Mouse (Mus musculus): ENCODE data around the gene Ehbp1. TPM values are rescaled to one million over a fixed set of nuclear protein-coding genes. Genes with fewer than 3 reads are reported as not detected.

The Ehbp1 gene
- polyA plus RNA-seq, 1 experiment from 2014 or later: 2.0 TPM

DNA sequence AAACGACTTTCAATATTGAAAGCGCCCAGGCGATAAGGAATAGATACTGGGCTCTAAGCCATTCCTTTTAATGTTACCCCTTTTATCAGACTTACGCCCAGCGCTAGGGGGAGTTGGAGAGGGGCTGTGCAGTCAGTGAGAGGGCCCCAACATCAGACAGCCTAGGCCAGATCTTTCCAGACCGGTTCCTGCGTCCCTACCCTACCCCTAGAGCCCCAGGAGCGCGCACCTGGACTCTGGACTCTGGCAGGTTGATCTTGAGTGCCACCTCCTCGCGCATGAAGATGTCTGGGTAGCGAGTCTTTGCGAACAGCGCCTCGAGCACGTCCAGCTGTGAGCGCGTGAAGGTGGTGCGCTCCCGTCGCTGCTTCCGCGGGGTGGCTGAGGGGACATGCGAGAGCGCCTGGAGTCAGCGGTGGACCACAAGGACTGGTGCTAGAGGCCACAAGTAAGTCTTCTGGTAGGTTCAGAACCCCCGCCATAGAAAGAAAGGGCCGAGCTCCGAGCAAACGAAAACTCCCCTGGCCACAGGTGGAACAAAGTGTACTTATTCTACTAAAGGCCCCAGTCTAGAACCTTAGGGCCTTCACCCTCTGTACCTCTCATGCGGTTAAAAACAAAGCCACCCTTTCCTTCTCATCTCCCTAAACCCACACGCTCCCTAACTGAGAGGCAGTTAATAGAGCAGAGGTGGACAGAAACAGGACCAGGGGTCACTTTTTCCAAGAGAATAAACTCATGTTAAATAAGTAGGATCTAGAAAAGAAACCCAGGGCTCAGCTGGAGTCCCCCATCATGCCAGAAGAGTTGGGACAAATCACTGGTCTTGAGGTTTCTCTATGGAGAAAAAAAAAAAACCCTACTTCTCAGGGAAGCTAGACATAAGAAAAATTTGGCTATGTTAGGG, 343.7 kb downstream of the Ehbp1 start:
- no peak for ATAC-seq (ENCODE audit: low read depth)
- Histone ChIP-seq H3K36me3 (no peaks in the 10 kb centered on the region), H3K4me2 (no peak overlapping the region), H3K9ac (no peak overlapping the region), H3K4me1 (replicated peaks) (peaks cover 39% of the 10 kb centered on the region), H3K27ac (no peak overlapping the region), H3K27me3 (peaks cover 100% of the 10 kb centered on the region), H3K4me3 (replicated peaks) (peak overlapping the region; percentile 16), H3K9me3 (replicated peaks) (no peaks in the 10 kb centered on the region)
- WGBS (ENCODE audit: insufficient replicate concordance): 5% methylated on average over 32 of the region's 32 CpGs
- DNase-seq: no peak

- DNase-seq (no peak), ATAC-seq (ENCODE audit: low read depth) (no peak)
- H3K27me3 ChIP-seq: peaks cover 100% of the 10 kb centered on the region
- WGBS (ENCODE audit: insufficient replicate concordance): 3% methylated on average over 20 of the region's 20 CpGs
- H3K36me3 ChIP-seq: no peaks in the 10 kb centered on the region
- H3K27ac ChIP-seq: no peak overlapping the region
- peak overlapping the region; percentile 16 for H3K4me3 ChIP-seq (replicated peaks)
- peaks cover 37% of the 10 kb centered on the region for H3K4me1 ChIP-seq (replicated peaks)
- no peak overlapping the region for H3K9ac ChIP-seq
- H3K4me2 ChIP-seq: no peak overlapping the region
- no peaks in the 10 kb centered on the region for H3K9me3 ChIP-seq (replicated peaks)
These were observed 344.4 kb downstream of the Ehbp1 start for GRCm38 (mm10) chr11:21997561-21998140.

DNA sequence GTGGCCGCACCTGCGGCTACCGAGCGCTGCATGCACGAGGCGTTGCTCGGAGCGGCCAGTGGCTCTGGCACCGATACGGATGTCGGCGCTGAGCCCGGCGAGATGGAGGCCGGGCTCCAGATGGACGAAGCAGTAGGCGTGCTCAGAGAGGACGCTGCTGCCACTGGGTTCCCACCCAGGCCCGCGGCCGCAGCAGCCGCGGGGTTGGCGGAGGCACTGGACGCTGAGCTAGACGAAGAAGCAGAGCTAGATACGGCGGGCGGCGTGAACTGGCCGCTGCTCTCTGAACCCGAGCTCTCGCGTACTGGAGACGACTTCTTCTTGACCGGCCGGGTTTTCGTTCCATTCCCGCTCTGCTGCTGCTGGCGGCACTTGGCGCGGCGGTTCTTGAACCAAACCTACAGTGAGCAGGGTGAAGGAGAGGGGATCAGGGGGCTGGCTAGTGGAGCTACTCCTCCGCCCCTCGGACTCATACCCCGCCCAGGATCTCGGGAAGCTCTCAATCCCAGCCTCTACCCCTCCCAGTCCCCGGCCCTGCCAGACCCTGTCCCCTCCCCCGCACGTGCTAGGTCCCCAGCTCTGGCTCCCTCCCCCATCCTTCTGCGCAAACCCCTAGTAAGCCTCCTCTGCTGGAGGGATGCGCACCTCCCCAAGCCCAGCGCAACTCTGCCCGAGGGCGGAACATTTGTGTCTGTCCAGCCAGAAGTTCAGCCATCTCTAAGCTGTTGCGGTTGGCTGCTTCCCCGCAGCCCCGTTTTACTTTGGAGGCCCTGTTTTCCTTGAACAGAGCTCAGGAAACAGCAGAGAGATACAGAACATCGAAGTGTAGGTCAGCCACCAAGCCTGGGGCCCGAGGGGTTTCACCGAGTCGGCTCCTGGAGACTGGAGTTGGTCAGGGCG, 345.2 kb downstream of the Ehbp1 start:
- Histone ChIP-seq H3K27ac (no peak overlapping the region), H3K4me1 (replicated peaks) (peaks cover 31% of the 10 kb centered on the region), H3K9me3 (replicated peaks) (no peaks in the 10 kb centered on the region), H3K9ac (no peak overlapping the region), H3K4me2 (peak overlapping the region; percentile 24), H3K27me3 (peaks cover 99% of the 10 kb centered on the region), H3K4me3 (replicated peaks) (no peak overlapping the region; the same call in 1 of the 2 replicates), H3K36me3 (no peaks in the 10 kb centered on the region)
- DNase-seq (no peak), ATAC-seq (ENCODE audit: low read depth) (no peak)
- under 1% methylated on average over 63 of the region's 63 CpGs for WGBS (ENCODE audit: insufficient replicate concordance)

- no peak overlapping the region; the same call in 1 of the 2 replicates for H3K4me3 ChIP-seq (replicated peaks)
- ATAC-seq (ENCODE audit: low read depth) (no peak), DNase-seq (no peak)
- no peaks in the 10 kb centered on the region for H3K36me3 ChIP-seq
- 5% methylated on average over 13 of the region's 13 CpGs for WGBS (ENCODE audit: insufficient replicate concordance)
- H3K27me3 ChIP-seq: peaks cover 97% of the 10 kb centered on the region
- peak overlapping the region; percentile 24 for H3K4me2 ChIP-seq
- no peak overlapping the region for H3K27ac ChIP-seq
- no peak overlapping the region for H3K9ac ChIP-seq
- peaks cover 25% of the 10 kb centered on the region for H3K4me1 ChIP-seq (replicated peaks)
- no peaks in the 10 kb centered on the region for H3K9me3 ChIP-seq (replicated peaks)
These were observed 345.8 kb downstream of the Ehbp1 start for GRCm38 (mm10) chr11:21996325-21996647.

DNA sequence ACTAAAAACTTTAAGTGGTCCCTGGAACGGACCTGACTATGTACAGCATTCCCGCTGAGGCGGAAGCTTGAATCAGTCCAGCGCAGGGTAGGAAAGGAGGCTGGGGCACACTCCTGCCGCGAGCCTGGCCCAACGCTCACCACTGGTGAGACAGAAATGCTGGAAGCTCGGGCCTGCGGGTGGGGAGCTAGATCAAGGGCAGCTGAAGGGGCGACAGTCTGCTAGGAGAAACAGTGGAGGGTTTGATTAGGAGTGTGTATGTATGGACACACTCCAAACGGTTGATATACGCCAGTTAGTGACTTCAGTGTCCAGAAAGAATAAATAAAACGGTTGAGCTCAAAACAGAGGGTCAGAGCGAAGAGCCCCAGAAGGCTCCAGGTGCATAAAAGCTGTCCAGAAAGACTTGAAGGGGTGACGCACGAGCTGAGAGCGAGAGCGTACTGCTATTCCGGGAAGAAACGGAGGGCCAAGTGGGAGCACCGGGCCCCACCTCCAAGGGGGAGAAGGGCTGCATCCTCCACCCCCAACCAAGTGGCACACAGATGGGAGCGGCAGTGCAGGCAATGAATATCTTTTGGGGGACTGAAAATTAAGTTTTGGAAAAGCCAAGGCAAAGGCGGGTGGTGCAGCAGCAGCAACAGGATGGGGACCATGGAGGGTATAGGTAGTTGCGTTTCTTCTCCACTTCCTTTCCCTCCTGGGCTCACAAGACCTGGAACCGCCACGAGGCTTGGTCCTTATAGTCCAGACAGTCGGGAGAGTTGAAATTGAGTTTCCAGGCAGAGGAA, 346.4 kb downstream of the Ehbp1 start:
- Histone ChIP-seq H3K36me3 (no peaks in the 10 kb centered on the region), H3K4me3 (replicated peaks) (no peak overlapping the region), H3K27me3 (peaks cover 96% of the 10 kb centered on the region), H3K4me2 (no peak overlapping the region), H3K4me1 (replicated peaks) (peaks cover 19% of the 10 kb centered on the region), H3K27ac (no peak overlapping the region), H3K9ac (no peak overlapping the region), H3K9me3 (replicated peaks) (no peaks in the 10 kb centered on the region)
- ATAC-seq (ENCODE audit: low read depth) (no peak), DNase-seq (no peak)
- WGBS (ENCODE audit: insufficient replicate concordance): 5% methylated on average over 27 of the region's 27 CpGs

DNA sequence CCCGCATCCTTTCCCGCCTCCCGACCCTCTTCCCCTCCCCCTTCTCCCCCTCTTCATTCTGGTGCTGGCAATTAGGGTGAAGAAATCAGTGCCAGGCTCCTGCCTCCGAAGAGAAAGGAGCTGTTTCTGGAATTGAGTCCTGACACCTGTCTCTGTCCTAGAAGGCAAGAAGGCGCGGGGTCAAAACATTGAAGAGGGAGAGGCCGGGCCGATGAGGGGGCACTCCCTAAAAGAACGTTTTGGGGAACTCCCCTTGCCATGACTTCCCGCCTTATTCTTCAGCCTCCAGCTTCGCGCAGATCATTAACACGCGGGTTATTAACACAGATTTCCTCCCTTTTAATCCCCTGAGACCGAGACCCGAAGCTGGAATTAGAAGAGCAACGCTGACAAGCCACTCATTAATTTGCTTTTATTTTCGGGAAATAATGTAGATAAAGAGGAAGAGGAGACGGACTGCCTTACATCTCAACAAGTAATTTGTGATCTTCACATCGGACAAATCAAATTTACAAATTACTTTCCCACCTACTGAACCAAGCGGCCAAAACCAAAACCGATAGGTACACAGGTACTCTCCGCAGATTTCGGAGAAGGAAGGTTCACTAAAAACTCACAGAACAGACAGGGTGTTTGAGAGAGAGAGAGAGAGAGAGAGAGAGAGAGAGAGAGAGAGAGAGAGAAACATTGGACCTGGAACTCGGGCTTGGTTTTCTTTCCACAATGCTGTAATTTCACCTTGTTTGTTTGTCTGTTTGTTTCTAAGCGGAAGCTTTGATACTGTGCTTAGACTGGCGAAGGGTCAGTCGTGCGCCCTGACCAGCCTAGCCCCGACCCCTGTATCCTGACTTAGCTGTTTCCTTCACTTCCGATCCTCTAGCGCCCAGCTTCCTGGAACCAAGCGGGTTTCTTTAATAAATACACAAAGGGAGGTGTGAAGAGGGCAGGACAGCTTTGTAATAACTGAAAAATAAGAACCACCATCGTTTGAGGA, 347.4 kb downstream of the Ehbp1 start:
- WGBS (ENCODE audit: insufficient replicate concordance): under 1% methylated on average over 34 of the region's 34 CpGs
- H3K27me3 ChIP-seq: peaks cover 91% of the 10 kb centered on the region
- DNase-seq: no peak
- H3K4me1 ChIP-seq (replicated peaks): peaks cover 11% of the 10 kb centered on the region
- H3K36me3 ChIP-seq: no peaks in the 10 kb centered on the region
- H3K9me3 ChIP-seq (replicated peaks): no peaks in the 10 kb centered on the region
- no peak overlapping the region for H3K9ac ChIP-seq
- H3K27ac ChIP-seq: no peak overlapping the region
- ATAC-seq (ENCODE audit: low read depth): no peak
- H3K4me2 ChIP-seq: no peak overlapping the region
- no peak overlapping the region for H3K4me3 ChIP-seq (replicated peaks)

GRCm38 (mm10) chr11:21993597-21994376, 348.3 kb downstream of the Ehbp1 start:
- WGBS (ENCODE audit: insufficient replicate concordance): 3% methylated on average over 47 of the region's 47 CpGs

DNA sequence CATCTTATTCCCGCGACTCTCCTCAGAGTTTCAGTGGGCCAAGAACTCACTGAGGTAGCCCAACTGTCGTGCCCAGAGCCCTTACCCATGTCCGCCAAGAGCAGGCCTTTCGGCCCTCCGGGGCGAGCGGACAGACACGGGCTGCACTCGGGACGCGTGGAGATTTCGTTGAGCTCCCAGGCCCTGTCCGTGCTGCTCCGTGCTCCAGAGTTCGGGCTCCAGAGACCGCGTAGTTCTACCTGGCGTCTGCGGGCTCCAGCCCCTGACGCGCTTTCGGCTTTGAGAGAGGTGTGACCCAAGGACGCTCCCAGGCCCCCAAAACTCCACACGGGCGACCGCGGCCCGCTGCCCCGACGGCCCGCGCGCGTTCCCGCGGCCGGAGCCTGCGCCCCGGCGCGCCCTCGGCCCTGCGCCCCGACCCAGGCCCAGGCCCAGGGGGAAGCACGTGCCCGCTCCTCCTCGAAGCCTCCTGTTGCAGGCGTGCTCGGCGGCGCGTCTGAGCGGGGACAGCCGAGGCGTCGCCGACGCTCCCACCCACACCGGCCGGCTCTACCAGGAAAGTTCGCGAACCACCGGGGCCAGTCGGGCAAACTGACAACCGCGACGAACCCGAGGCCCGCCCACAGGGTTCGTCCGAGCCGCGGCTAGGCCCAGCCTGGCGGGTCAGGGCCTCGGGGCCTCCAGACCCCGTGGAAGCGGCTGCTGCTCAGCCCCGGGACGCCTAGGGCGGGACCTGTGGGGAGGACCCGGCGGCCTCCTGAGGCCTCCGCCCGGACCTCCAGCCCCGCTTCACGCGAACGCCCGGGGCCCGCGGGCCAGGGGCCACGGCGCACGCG, 349.1 kb downstream of the Ehbp1 start:
- H3K27ac ChIP-seq: no peak overlapping the region
- peaks cover 89% of the 10 kb centered on the region for H3K27me3 ChIP-seq
- no peak for ATAC-seq (ENCODE audit: low read depth)
- H3K4me2 ChIP-seq: no peak overlapping the region
- peaks cover 11% of the 10 kb centered on the region for H3K4me1 ChIP-seq (replicated peaks)
- no peak overlapping the region for H3K9ac ChIP-seq
- WGBS (ENCODE audit: insufficient replicate concordance): 4% methylated on average over 96 of the region's 96 CpGs
- H3K4me3 ChIP-seq (replicated peaks): peak overlapping the region; percentile 16
- no peaks in the 10 kb centered on the region for H3K9me3 ChIP-seq (replicated peaks)
- H3K36me3 ChIP-seq: no peaks in the 10 kb centered on the region
- DNase-seq: no peak

More at GRCm38 (mm10) chr11:21993597-21994376, 348.3 kb downstream of the Ehbp1 start:
- Histone ChIP-seq H3K27me3 (peaks cover 89% of the 10 kb centered on the region), H3K9me3 (replicated peaks) (no peaks in the 10 kb centered on the region), H3K36me3 (no peaks in the 10 kb centered on the region), H3K9ac (no peak overlapping the region), H3K4me2 (no peak overlapping the region), H3K4me1 (replicated peaks) (peaks cover 11% of the 10 kb centered on the region), H3K4me3 (replicated peaks) (peak overlapping the region; percentile 16), H3K27ac (no peak overlapping the region)
- DNase-seq (no peak), ATAC-seq (ENCODE audit: low read depth) (no peak)

All from liver, embryonic 13.5 days (tissue).